Mouse (Mus musculus): ENCODE data around the gene Omt2b.
"Not testable (repeated sequence)": the region's sequence is repeated elsewhere in the genome, so short reads cannot be mapped to it uniquely, and the experiment has no call there.

Omt2b gene

GRCm38 (mm10) chr9:78327289-78327688 lies at the start of gene Omt2b:
TSS of gene Omt2b (plus strand) at chr9:78327589.
- DNase-seq (ENCODE audit: low spot score in 2 of 2), result not testable (repeated sequence)

- DNase-seq (ENCODE audit: low spot score in 2 of 2), result not testable (repeated sequence)
These were observed 45.2 kb upstream of the Omt2b start for GRCm38 (mm10) chr9:78282002-78282711.

GRCm38 (mm10) chr9:78289063-78289462 lies 38.3 kb upstream of the Omt2b start:
- DNase-seq (ENCODE audit: low spot score in 2 of 2), result not testable (repeated sequence)

- DNase-seq (ENCODE audit: low spot score in 2 of 2), result not testable (repeated sequence)
These were observed 37.7 kb upstream of the Omt2b start, which contains the start of gene Gm10639 for GRCm38 (mm10) chr9:78289723-78290122. TSS of gene Gm10639 (plus strand) at chr9:78289923.

DNA sequence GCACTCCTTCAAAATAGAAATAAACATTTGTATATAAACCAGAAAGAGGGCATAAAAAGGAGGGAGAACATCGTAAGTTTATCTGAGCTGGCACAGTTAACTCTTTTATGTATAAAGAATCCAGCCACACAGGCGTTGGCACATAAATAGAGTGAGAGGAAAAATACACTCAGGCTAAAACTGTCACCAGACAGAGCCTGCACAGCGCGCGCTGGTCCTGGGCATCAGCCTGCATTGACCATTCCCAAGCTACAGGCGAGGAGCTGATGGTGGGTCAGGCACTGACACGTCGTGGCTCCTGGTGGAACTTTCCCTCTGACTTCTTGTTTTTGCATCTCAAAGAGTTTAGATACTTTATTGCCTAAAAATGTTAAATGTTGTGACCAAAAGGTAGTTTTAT lies 34.9 kb upstream of the Omt2b start:
- DNase-seq (ENCODE audit: low spot score in 2 of 2), result not testable (repeated sequence)

GRCm38 (mm10) chr9:78293683-78294082 lies 33.7 kb upstream of the Omt2b start:
- DNase-seq (ENCODE audit: low spot score in 2 of 2), result not testable (repeated sequence)

GRCm38 (mm10) chr9:78294781-78295180 lies 32.6 kb upstream of the Omt2b start:
- DNase-seq (ENCODE audit: low spot score in 2 of 2), result not testable (repeated sequence)

GRCm38 (mm10) chr9:78296089-78296488 lies 31.3 kb upstream of the Omt2b start:
- peak in 1 of 2 experiments; percentile 17 for DNase-seq (ENCODE audit: low spot score in 2 of 2)

- DNase-seq (ENCODE audit: low spot score in 2 of 2), result no peak
These were observed 29.2 kb upstream of the Omt2b start for GRCm38 (mm10) chr9:78298232-78298631.

- DNase-seq (ENCODE audit: low spot score in 2 of 2), result not testable (repeated sequence)
These were observed 28.2 kb upstream of the Omt2b start for GRCm38 (mm10) chr9:78299143-78299542.

- not testable (repeated sequence) for DNase-seq (ENCODE audit: low spot score in 2 of 2)
These were observed 19.3 kb upstream of the Omt2b start for GRCm38 (mm10) chr9:78308122-78308521.

GRCm38 (mm10) chr9:78314696-78315095 lies 12.7 kb upstream of the Omt2b start, which contains the start of gene Omt2a:
TSS of gene Omt2a (minus strand) at chr9:78314796.
- no peak for DNase-seq (ENCODE audit: low spot score in 2 of 2)

DNA sequence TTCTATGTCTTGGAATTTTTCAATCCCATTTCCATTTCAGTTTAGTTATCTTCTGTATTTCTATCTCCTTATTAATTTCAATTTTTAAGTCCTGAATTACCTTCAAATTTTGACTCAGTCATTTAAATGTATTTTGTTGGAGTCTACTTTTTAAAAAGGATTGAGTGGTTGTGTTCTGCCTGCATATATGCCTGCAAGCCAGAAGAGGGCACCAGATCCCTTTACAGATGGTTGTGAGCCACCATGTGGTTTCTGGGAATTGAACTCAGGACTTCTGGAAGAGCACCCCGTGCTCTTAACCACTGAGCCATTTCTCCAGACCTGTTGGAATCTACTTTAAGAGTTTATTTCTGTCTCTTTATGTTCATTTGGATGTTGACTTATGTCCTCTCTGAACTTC lies 7.9 kb upstream of the Omt2b start:
- no peak for DNase-seq (ENCODE audit: low spot score in 2 of 2)

GRCm38 (mm10) chr9:78337050-78337449 lies 9.7 kb downstream of the Omt2b start:
- not testable (repeated sequence) for DNase-seq (ENCODE audit: low spot score in 2 of 2)

DNA sequence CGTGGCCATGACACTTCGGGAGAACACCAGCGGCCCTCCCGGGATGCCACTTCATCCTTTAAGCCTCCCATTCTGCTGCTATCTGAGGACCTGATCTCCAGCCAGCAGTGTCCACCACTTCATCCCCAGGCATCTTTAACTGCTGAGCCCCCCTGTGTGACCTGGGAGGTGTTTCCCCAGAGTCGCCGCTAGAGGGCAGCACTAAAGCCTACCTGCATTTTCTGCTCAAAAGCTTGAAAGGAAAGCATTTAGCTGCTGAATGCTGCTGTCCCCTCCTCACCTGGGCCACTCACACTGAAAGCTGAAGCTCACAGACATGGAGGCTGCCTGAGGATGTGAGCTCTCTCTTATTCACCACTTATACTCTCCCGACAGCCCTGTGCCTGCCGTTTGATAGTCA lies 12.9 kb downstream of the Omt2b start:
- DNase-seq (ENCODE audit: low spot score in 2 of 2), result peak in 1 of 2 experiments; percentile 15

- not testable (repeated sequence) for DNase-seq (ENCODE audit: low spot score in 2 of 2)
These were observed 15.1 kb downstream of the Omt2b start for GRCm38 (mm10) chr9:78342494-78342893.

GRCm38 (mm10) chr9:78343055-78343454 lies 15.7 kb downstream of the Omt2b start:
- not testable (repeated sequence) for DNase-seq (ENCODE audit: low spot score in 2 of 2)

GRCm38 (mm10) chr9:78345235-78345634 lies 17.8 kb downstream of the Omt2b start:
- DNase-seq (ENCODE audit: low spot score in 2 of 2), result not testable (repeated sequence)

- DNase-seq (ENCODE audit: low spot score in 2 of 2), result no peak
These were observed 19.6 kb downstream of the Omt2b start for GRCm38 (mm10) chr9:78347004-78347403.

DNA sequence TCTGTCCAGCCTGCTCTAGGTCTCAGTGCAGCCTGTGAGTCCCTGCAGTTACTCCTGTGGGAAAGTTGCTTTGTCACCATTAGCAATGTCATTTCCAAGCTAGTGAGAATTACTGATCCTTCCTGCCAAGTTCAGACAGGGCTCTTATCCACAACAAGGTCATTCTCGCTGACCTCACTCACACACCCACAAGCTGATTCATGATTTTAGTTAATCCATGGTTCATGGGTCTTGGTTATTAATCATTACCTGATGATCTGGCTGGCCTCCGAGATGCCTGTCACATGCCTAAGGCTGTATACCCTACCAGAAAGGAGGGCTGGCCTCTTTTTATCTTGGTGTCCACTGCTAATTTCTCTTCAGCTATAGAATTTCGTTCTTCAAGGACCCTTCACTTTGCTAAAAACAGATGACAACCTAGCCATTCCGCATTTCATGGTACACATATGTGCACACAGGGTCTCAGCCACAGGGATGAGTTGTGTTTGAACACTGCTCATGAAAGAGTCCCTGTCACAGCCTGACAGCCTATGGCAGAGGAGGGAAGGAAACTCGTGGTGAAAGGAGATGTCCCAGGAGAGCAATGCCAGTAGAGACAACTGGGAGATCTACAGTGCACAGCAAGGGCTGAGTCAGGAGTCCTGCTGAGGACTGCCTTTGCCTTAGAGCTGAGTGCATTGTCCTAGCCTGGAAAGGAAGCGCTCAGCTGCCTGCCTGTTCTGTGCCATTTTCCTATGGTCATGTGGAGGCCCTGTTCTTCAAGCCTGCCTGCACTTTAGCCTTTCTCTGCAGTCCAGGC lies 21.0 kb downstream of the Omt2b start:
- not testable (repeated sequence) for DNase-seq (ENCODE audit: low spot score in 2 of 2)

DNA sequence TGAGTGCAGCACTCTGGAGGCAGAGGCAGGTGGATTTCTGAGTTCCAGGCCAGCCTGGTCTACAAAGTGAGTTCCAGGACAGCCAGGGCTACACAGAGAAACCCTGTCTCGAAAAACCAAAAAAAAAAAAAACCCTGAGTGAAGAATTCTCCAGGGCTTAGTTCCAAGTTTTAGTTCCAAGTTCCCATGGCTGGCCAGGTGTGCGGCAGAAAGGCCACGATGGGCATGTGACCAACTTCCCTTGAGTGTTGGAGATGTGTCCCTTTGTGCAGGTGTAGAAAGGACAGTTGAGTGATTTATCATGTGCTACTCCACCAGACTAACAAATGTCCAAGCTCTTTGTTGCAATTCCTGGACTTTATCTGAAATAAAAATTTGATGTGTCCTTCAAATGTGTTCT lies 21.8 kb downstream of the Omt2b start:
- DNase-seq (ENCODE audit: low spot score in 2 of 2), result not testable (repeated sequence)

- not testable (repeated sequence) for DNase-seq (ENCODE audit: low spot score in 2 of 2)
These were observed 22.6 kb downstream of the Omt2b start for GRCm38 (mm10) chr9:78350007-78350406.

Data from frontal cortex, postnatal 10 days (tissue).